Mouse (Mus musculus) midbrain, postnatal 0 days (tissue): ENCODE measurements at regions not wholly inside any gene's neighbourhood (a gene's known extent, or its start where the extent isn't known, plus 50 kb on each side); places are given as distances from the start of the nearest gene placed in this dataset.
"Not testable (repeated sequence)": the region's sequence is repeated elsewhere in the genome, so short reads cannot be mapped to it uniquely, and the experiment has no call there.

Source experiments
- ATAC-seq: fragments of 200-750 bp; cut with Nextera tagmentation; 2 replicates; pipeline ENCODE4 v1.8.0; 2017; ENCODE audit warnings: moderate number of reproducible peaks, mild to moderate bottlenecking, moderate TSS enrichment, moderate library complexity; ENCODE audit not compliant: low FRiP score
- DNase-seq: peaks from one replicate; pipeline ENCODE4 v3.0.0-alpha.2; 2015; ENCODE audit warnings: low spot score
- H3K27ac ChIP-seq: fragments of 300-500 bp; sonication (generic); 2 replicates; pipeline ENCODE4 v1.5.1; 2014; ENCODE audit warnings: low read depth, mild to moderate bottlenecking, low read length, mixed read lengths
- H3K27me3 ChIP-seq: fragments of 300-500 bp; sonication (generic); 2 replicates; pipeline ENCODE4 v1.6.1; 2014; ENCODE audit warnings: low read length, control low read depth, mixed read lengths; ENCODE audit not compliant: insufficient read depth
- H3K36me3 ChIP-seq: fragments of 300-500 bp; sonication (generic); 2 replicates; pipeline ENCODE4 v1.6.1; 2014; ENCODE audit warnings: low read length, control low read depth, mixed read lengths; ENCODE audit not compliant: insufficient read depth
- H3K4me1 ChIP-seq: fragments of 300-500 bp; sonication (generic); 2 replicates; pipeline ENCODE4 v1.6.1; 2014; ENCODE audit warnings: mild to moderate bottlenecking, control low read depth, antibody characterized with exemption, low read length, mixed read lengths; ENCODE audit not compliant: insufficient read depth
- H3K4me2 ChIP-seq: fragments of 300-500 bp; sonication (generic); 2 replicates; pipeline ENCODE4 v1.6.1; 2014; ENCODE audit warnings: low read depth, mild to moderate bottlenecking, low read length, mixed read lengths; ENCODE audit not compliant: poor library complexity, severe bottlenecking
- H3K4me3 ChIP-seq: fragments of 300-500 bp; sonication (generic); 2 replicates; pipeline ENCODE4 v1.5.1; 2014; ENCODE audit warnings: low read depth, mild to moderate bottlenecking, low read length, moderate library complexity
- H3K9ac ChIP-seq: fragments of 300-500 bp; sonication (generic); replicated peaks from 2 replicates; pipeline ENCODE4 v1.6.1; 2014; ENCODE audit warnings: mild to moderate bottlenecking, low read length, moderate library complexity, mixed read lengths; ENCODE audit not compliant: poor library complexity, severe bottlenecking
- H3K9me3 ChIP-seq: fragments of 300-500 bp; sonication (generic); 2 replicates; pipeline ENCODE4 v1.6.1; 2016; ENCODE audit warnings: low read length, control low read depth
- CTCF ChIP-seq: IDR thresholded peaks from 2 replicates; pipeline ENCODE4 v1.5.1; 2016; ENCODE audit warnings: antibody characterized with exemption, mild to moderate bottlenecking
- WGBS: fragments of 180-500 bp; shearing (Covaris S2); extraction: QIAGEN DNeasy Blood & Tissue Kit; methylation state at CpG from one replicate; pipeline ENCODE4 v1.1.7; 2014; 5-methylcytosine and 5-hydroxymethylcytosine counted together

GRCm38 (mm10) chr3:149068821-149069220, 78.5 kb upstream of the Adgrl2 start:
- no peaks in the 10 kb centered on the region for H3K27me3 ChIP-seq
- peak overlapping the region; percentile 15; the same call in 1 of the 2 replicates for H3K4me2 ChIP-seq
- WGBS: 47% methylated on average over 7 of the region's 7 CpGs
- no peak overlapping the region for H3K9ac ChIP-seq
- ATAC-seq: no peak
- no peak overlapping the region for H3K27ac ChIP-seq
- no peaks in the 10 kb centered on the region for H3K9me3 ChIP-seq
- TF ChIP-seq CTCF: no peak
- no peak overlapping the region for H3K4me3 ChIP-seq
- no peaks in the 10 kb centered on the region for H3K36me3 ChIP-seq
- no peak for DNase-seq
- no peaks in the 10 kb centered on the region for H3K4me1 ChIP-seq

- TF ChIP-seq CTCF: no peak
- Histone ChIP-seq H3K9ac (no peak overlapping the region), H3K36me3 (no peaks in the 10 kb centered on the region), H3K27ac (no peak overlapping the region), H3K27me3 (no peaks in the 10 kb centered on the region), H3K4me3 (no peak overlapping the region), H3K9me3 (no peaks in the 10 kb centered on the region), H3K4me2 (no peak overlapping the region), H3K4me1 (no peaks in the 10 kb centered on the region)
- DNase-seq (no peak), ATAC-seq (no peak)
- WGBS: 86% methylated on average over 7 of the region's 7 CpGs
Observed at GRCm38 (mm10) chr3:149067758-149068157, 77.4 kb upstream of the Adgrl2 start.

DNA sequence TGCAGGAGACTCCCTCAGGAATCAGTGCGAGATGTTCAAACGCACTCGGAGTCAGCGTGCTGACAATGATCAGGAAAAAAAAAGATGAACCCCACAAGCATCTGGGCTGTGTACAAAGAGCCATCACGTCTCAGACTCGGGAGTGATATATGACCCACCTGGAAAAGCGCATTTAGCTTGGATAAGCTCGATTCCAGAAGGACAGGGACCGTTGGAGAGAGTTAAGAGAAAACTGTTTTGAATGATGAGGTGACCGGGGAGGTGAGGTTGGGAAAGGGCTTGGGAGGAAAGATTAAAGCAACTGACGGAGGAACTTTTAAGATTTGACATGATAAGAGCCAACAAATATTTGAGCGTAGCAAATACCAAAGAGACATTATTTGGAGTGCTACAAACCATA, 64.7 kb upstream of the Adgrl2 start:
- ATAC-seq: no peak
- no peak overlapping the region for H3K27ac ChIP-seq
- H3K36me3 ChIP-seq: no peaks in the 10 kb centered on the region
- H3K4me3 ChIP-seq: no peak overlapping the region
- DNase-seq: no peak
- WGBS: 64% methylated on average over 12 of the region's 12 CpGs
- no peak overlapping the region for H3K4me2 ChIP-seq
- H3K9ac ChIP-seq: no peak overlapping the region
- TF ChIP-seq CTCF: no peak
- no peaks in the 10 kb centered on the region for H3K27me3 ChIP-seq
- no peaks in the 10 kb centered on the region for H3K9me3 ChIP-seq
- no peaks in the 10 kb centered on the region for H3K4me1 ChIP-seq

- H3K4me1 ChIP-seq, H3K9me3 ChIP-seq, ATAC-seq, H3K27ac ChIP-seq, H3K27me3 ChIP-seq, H3K9ac ChIP-seq, H3K4me2 ChIP-seq, H3K36me3 ChIP-seq, H3K4me3 ChIP-seq, DNase-seq: not testable (repeated sequence)
- WGBS: 95% methylated on average over 1 of the region's 1 CpGs
Observed at GRCm38 (mm10) chr3:149052295-149052902, 62.0 kb upstream of the Adgrl2 start.

- H3K4me3 ChIP-seq: no peak overlapping the region
- ATAC-seq (no peak), DNase-seq (no peak)
- 87% methylated on average over 5 of the region's 5 CpGs for WGBS
- H3K27me3 ChIP-seq: no peaks in the 10 kb centered on the region
- no peaks in the 10 kb centered on the region for H3K36me3 ChIP-seq
- H3K27ac ChIP-seq: no peak overlapping the region
- no peaks in the 10 kb centered on the region for H3K4me1 ChIP-seq
- no peak overlapping the region for H3K4me2 ChIP-seq
- no peaks in the 10 kb centered on the region for H3K9me3 ChIP-seq
- H3K9ac ChIP-seq: no peak overlapping the region
- no peak for TF ChIP-seq CTCF
Observed at GRCm38 (mm10) chr3:149045343-149045742, 55.0 kb upstream of the Adgrl2 start.

- WGBS: 88% methylated on average over 4 of the region's 4 CpGs
- H3K9ac ChIP-seq: no peak overlapping the region
- no peak overlapping the region for H3K27ac ChIP-seq
- H3K4me1 ChIP-seq: no peaks in the 10 kb centered on the region
- no peaks in the 10 kb centered on the region for H3K36me3 ChIP-seq
- TF ChIP-seq CTCF: no peak
- ATAC-seq (no peak), DNase-seq (no peak)
- H3K27me3 ChIP-seq: no peaks in the 10 kb centered on the region
- H3K9me3 ChIP-seq: no peaks in the 10 kb centered on the region
- H3K4me2 ChIP-seq: no peak overlapping the region
- no peak overlapping the region for H3K4me3 ChIP-seq
Observed at GRCm38 (mm10) chr3:149043901-149044300, 53.5 kb upstream of the Adgrl2 start.
